12 mouse cellular contexts compared by ENCODE assay signal in the genomic region with DNA sequence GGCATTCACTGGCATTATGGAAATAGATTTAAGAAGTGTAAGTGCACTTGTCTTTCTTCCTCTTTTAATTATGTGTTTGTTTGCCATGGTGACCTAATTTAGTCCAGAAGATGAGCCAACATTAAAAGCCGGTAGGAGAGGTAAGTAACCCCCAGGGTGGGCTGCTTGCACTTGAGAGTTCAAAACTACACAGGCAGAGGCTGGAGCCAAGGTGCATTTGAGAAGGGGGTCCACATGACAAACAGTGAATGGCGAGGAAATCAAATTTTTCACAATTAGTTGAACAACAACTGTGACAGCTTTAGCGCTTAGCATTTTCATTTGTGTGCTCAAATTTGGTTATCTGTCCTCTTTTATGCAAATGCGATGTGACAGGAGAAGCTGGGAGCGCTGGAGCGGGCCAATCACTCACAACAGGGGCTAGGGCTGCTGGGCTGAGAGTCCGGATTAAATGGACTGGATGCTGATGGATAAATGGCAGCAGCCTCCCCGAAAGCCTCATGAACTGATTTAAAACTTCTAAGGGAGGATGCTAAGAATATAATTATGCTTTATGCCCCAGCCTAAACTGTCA.
DNase-seq lines count a peak whose midpoint lies in the region; ATAC-seq and TF ChIP-seq lines count a peak whose summit lies in the region.
"Had no signal": no experiment of that assay in that cellular context is flagged by ENCODE, and none has a peak within 500 bp of the region (broad histone marks: within the 10 kb centered on the region; RNA-seq: fewer than 3 reads in every experiment).

No protein-coding gene starts in this region.

- H3K4me2 ChIP-seq in forebrain, embryonic 14.5 days (ENCODE audit: low read length), result no peak overlapping the region
- no peak overlapping the region for H3K4me2 ChIP-seq in forebrain, postnatal 0 days (ENCODE audit: low read depth)
- no peak overlapping the region for H3K4me2 ChIP-seq in lung, embryonic 16.5 days (ENCODE audit: low read depth, low read length)
- no peak overlapping the region for H3K4me2 ChIP-seq in lung, postnatal 0 days (replicated peaks; ENCODE audit: low read depth, low read length)

- H3K27me3 ChIP-seq in forebrain, embryonic 14.5 days (replicated peaks; ENCODE audit: control insufficient read depth, insufficient read depth, low read length), result 0 out of 2 replicates have a peak, but pooled peaks cover 3% of the 10 kb centered on the region
- no peaks in the 10 kb centered on the region for H3K27me3 ChIP-seq in forebrain, postnatal 0 days (ENCODE audit: insufficient read depth, low read length)
- H3K27me3 ChIP-seq in lung, embryonic 16.5 days (ENCODE audit: control insufficient read depth, insufficient read depth, low read depth, low read length), result no peaks in the 10 kb centered on the region
- H3K27me3 ChIP-seq in lung, postnatal 0 days (replicated peaks; ENCODE audit: insufficient read depth, low read length), result no peaks in the 10 kb centered on the region
- no peaks in the 10 kb centered on the region for H3K27me3 ChIP-seq in midbrain, embryonic 10.5 days (ENCODE audit: low read depth, poor library complexity, severe bottlenecking)

- DNase-seq in forebrain, embryonic 14.5 days (ENCODE audit: low spot score), result peak; percentile 14
- no peak for DNase-seq in forebrain, postnatal 0 days
- DNase-seq in lung, postnatal 0 days (ENCODE audit: low spot score), result no peak
- DNase-seq in midbrain, embryonic 10.5 days (ENCODE audit: low spot score), result peak; percentile 20
- peak; percentile 24 for DNase-seq in retina, postnatal 7 days (ENCODE audit: low read depth, low spot score)
- no peak for DNase-seq in kidney, adult 18-20 months
- DNase-seq in spleen, adult 12 weeks (ENCODE audit: low spot score), result no peak
- DNase-seq: adrenal gland, postnatal 36 days; heart, adult 18-20 months had no signal

- no peak for TF ChIP-seq CTCF in forebrain, postnatal 0 days (IDR thresholded peaks at IDR 0.05; ENCODE audit: low read depth)
- no peak for TF ChIP-seq CTCF in lung, postnatal 0 days (IDR thresholded peaks at IDR 0.05)

- WGBS in forebrain, embryonic 14.5 days, result 19% methylated on average over 8 of the region's 8 CpGs
- 23% methylated on average over 8 of the region's 8 CpGs for WGBS in forebrain, postnatal 0 days
- WGBS in lung, embryonic 16.5 days, result 45% methylated on average over 8 of the region's 8 CpGs
- WGBS in lung, postnatal 0 days, result 44% methylated on average over 8 of the region's 8 CpGs
- WGBS in midbrain, embryonic 10.5 days, result 51% methylated on average over 8 of the region's 8 CpGs

- no peak overlapping the region for H3K9ac ChIP-seq in forebrain, embryonic 14.5 days (ENCODE audit: low read length)
- no peak overlapping the region for H3K9ac ChIP-seq in forebrain, postnatal 0 days
- H3K9ac ChIP-seq in lung, embryonic 16.5 days (ENCODE audit: low read length), result no peak overlapping the region
- H3K9ac ChIP-seq in lung, postnatal 0 days (replicated peaks; ENCODE audit: low read depth), result no peak overlapping the region

- no peaks in the 10 kb centered on the region for H3K4me1 ChIP-seq in forebrain, embryonic 14.5 days (ENCODE audit: control insufficient read depth, insufficient read depth, low read length)
- no peaks in the 10 kb centered on the region for H3K4me1 ChIP-seq in forebrain, postnatal 0 days (ENCODE audit: insufficient read depth)
- no peaks in the 10 kb centered on the region for H3K4me1 ChIP-seq in lung, embryonic 16.5 days (replicated peaks; ENCODE audit: control insufficient read depth, insufficient read depth, low read length)
- no peaks in the 10 kb centered on the region for H3K4me1 ChIP-seq in lung, postnatal 0 days (ENCODE audit: insufficient read depth, low read depth, low read length)
- peaks cover 10% of the 10 kb centered on the region; the same call in 1 of the 2 replicates for H3K4me1 ChIP-seq in midbrain, embryonic 10.5 days

- H3K4me3 ChIP-seq in forebrain, embryonic 14.5 days (ENCODE audit: low read depth, low read length), result no peak overlapping the region
- H3K4me3 ChIP-seq in forebrain, postnatal 0 days (ENCODE audit: low read depth, low read length), result no peak overlapping the region
- H3K4me3 ChIP-seq in lung, embryonic 16.5 days (ENCODE audit: low read length), result no peak overlapping the region
- no peak overlapping the region for H3K4me3 ChIP-seq in lung, postnatal 0 days (ENCODE audit: low read depth, low read length)
- no peak overlapping the region for H3K4me3 ChIP-seq in midbrain, embryonic 10.5 days
- H3K4me3 ChIP-seq: layer of hippocampus, adult 2 months had no signal

- no peaks in the 10 kb centered on the region for H3K9me3 ChIP-seq in forebrain, embryonic 14.5 days (replicated peaks; ENCODE audit: control insufficient read depth, low read length)
- no peaks in the 10 kb centered on the region for H3K9me3 ChIP-seq in forebrain, postnatal 0 days (ENCODE audit: low read length)
- H3K9me3 ChIP-seq in lung, embryonic 16.5 days (ENCODE audit: control insufficient read depth, low read length), result no peaks in the 10 kb centered on the region
- H3K9me3 ChIP-seq in lung, postnatal 0 days (ENCODE audit: low read length), result no peaks in the 10 kb centered on the region
- H3K9me3 ChIP-seq in midbrain, embryonic 10.5 days (replicated peaks), result no peaks in the 10 kb centered on the region
- H3K9me3 ChIP-seq: G1E had no signal

- no peak overlapping the region for H3K27ac ChIP-seq in forebrain, embryonic 14.5 days (ENCODE audit: low read depth, low read length)
- H3K27ac ChIP-seq in forebrain, postnatal 0 days (ENCODE audit: low read depth, low read length), result no peak overlapping the region
- H3K27ac ChIP-seq in lung, embryonic 16.5 days (ENCODE audit: low read length), result peak overlapping the region; percentile 53; the same call in 1 of the 2 replicates
- H3K27ac ChIP-seq in lung, postnatal 0 days (ENCODE audit: low read length), result no peak overlapping the region
- H3K27ac ChIP-seq in midbrain, embryonic 10.5 days (replicated peaks), result no peak overlapping the region
- H3K27ac ChIP-seq: layer of hippocampus, adult 2 months had no signal

- H3K36me3 ChIP-seq in forebrain, embryonic 14.5 days (ENCODE audit: control insufficient read depth, insufficient read depth, low read length), result no peaks in the 10 kb centered on the region
- no peaks in the 10 kb centered on the region for H3K36me3 ChIP-seq in forebrain, postnatal 0 days (ENCODE audit: insufficient read depth)
- H3K36me3 ChIP-seq in lung, embryonic 16.5 days (ENCODE audit: control insufficient read depth, insufficient read depth, low read length), result no peaks in the 10 kb centered on the region
- H3K36me3 ChIP-seq in lung, postnatal 0 days (ENCODE audit: insufficient read depth, low read length), result no peaks in the 10 kb centered on the region
- H3K36me3 ChIP-seq in midbrain, embryonic 10.5 days, result no peaks in the 10 kb centered on the region
- H3K36me3 ChIP-seq: G1E had no signal

- ATAC-seq in forebrain, embryonic 14.5 days, result no peak
- ATAC-seq in forebrain, postnatal 0 days, result no peak
- peak; percentile 29; the same call in 1 of the 2 replicates for ATAC-seq in lung, embryonic 16.5 days (ENCODE audit: low read depth)
- no peak for ATAC-seq in lung, postnatal 0 days

- TF ChIP-seq EP300 in lung, postnatal 0 days (IDR thresholded peaks at IDR 0.05), result no peak

Comparison
In these comparisons a context has a peak if more than half of its experiments do, and no peak if none do; other contexts are left out.
1. DNase-seq: peak in forebrain, embryonic 14.5 days (single experiment), midbrain, embryonic 10.5 days (single experiment) and retina, postnatal 7 days (single experiment); none in forebrain, postnatal 0 days (single experiment), lung, postnatal 0 days (single experiment), kidney, adult 18-20 months (single experiment) and spleen, adult 12 weeks (single experiment).